Mouse (Mus musculus): ENCODE measurements at regions not wholly inside any gene's neighbourhood (a gene's known extent, or its start where the extent isn't known, plus 50 kb on each side); places are given as distances from the start of the nearest gene placed in this dataset.

- no peak for DNase-seq (ENCODE audit: low spot score in 2 of 2)
These were observed 143.8 kb upstream of the Mdm1 start for GRCm38 (mm10) chr10:117997796-117998195.

DNA sequence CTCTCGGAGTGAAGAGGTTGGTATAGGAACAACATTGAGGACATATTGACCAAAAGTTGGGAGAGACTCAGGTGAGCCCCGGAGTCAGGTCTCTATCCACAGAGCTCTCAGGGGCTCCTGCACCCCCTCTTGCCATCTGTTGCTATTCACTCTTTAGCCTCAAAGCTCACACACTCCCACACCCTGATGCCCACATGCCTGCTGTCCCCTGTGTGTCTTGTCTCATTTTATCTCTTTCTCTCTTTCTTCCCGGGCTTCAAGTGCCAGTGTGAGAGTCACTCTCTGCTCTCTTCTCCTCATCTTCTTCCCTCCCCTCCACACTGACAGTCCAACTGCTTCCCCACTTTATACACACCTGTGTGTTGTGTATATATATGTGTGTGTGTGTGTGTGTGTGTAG is 141.0 kb upstream of the Mdm1 start:
- no peak for DNase-seq (ENCODE audit: low spot score in 2 of 2)

DNA sequence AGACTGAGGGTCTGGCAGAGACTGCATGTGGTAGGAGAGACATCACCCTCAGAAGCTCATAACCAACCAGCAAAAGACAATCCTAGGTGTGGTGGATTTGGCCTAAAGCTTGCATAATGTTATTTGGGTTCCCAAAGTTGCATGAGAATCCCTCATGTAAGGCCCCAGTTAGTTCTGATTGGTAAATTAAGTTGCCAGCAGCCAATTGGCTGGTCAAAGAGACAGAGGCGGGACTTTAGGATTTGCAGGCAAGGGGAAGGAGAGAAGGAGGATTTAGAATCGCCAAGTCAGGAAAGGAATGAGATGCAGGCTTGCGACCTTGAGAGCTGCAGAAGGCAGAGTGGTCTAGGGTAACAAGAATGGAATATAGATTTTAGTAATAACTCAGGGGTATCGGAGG is 140.1 kb upstream of the Mdm1 start:
- DNase-seq (ENCODE audit: low spot score in 2 of 2), result no peak

- no peak for DNase-seq (ENCODE audit: low spot score in 2 of 2)
These were observed 139.6 kb upstream of the Mdm1 start for GRCm38 (mm10) chr10:118001971-118002370.

GRCm38 (mm10) chr10:118002559-118002958 is 139.1 kb upstream of the Mdm1 start:
- DNase-seq (ENCODE audit: low spot score in 2 of 2), result no peak

DNA sequence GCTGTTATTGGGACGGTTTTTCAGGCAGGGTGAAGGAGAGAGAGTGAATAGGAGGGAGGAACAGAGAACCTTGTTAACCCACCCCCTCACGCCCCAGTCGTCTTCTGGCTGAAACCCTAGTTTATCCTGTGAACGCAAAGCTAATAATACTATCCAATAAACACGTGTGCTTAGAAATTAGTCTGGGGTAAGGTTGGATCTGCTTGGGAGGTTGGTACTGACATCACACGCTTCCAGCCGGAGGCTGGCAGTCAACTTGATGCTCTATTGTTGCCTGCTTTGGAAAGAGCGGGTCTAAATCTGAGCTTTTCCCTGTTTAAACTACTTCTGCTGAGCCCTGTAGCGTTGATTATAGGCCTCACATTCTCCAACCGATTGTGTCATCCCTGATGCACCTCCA is 138.4 kb upstream of the Mdm1 start:
- DNase-seq (ENCODE audit: low spot score in 2 of 2), result no peak

- DNase-seq (ENCODE audit: low spot score in 2 of 2), result no peak
These were observed 137.8 kb upstream of the Mdm1 start for GRCm38 (mm10) chr10:118003739-118004361.

- no peak for DNase-seq (ENCODE audit: low spot score in 2 of 2)
These were observed 137.2 kb upstream of the Mdm1 start for GRCm38 (mm10) chr10:118004362-118004958.

DNA sequence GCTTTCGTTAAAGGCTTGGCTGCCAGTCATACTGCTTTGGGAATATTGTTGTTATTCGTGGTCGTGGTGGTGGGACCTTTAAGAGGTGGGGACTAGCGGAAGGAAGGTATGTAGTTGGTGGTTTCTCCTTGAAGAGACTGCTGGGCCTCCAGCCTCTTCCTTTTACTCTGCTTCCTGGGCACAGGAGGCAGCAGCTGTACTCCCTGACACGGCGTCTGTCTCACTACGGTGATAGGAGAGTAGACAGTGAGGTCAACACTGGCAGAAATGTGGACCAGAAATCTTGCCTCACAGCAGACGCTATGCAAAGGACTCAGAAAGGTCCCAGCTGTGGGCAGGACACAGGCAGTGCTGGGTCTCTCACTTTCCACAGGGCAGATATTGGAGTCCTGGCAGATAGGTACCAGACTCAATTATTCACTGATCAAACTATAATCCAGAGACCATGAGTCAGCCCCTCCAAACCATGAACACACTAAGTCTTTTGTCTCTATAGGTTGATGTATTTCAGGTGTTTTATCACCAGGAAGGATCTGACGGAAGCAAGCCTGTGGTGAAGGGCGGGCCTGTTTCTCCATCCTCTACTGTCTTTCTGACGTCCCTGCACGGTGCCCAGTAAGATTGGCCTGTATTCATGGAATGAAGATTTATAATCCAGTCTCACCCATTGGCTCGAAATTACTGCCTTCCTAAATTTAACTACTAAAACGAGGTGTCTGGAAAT is 134.6 kb upstream of the Mdm1 start:
- no peak for DNase-seq (ENCODE audit: low spot score in 2 of 2)

GRCm38 (mm10) chr10:118007846-118008245 is 133.8 kb upstream of the Mdm1 start:
- no peak for DNase-seq (ENCODE audit: low spot score in 2 of 2)

DNA sequence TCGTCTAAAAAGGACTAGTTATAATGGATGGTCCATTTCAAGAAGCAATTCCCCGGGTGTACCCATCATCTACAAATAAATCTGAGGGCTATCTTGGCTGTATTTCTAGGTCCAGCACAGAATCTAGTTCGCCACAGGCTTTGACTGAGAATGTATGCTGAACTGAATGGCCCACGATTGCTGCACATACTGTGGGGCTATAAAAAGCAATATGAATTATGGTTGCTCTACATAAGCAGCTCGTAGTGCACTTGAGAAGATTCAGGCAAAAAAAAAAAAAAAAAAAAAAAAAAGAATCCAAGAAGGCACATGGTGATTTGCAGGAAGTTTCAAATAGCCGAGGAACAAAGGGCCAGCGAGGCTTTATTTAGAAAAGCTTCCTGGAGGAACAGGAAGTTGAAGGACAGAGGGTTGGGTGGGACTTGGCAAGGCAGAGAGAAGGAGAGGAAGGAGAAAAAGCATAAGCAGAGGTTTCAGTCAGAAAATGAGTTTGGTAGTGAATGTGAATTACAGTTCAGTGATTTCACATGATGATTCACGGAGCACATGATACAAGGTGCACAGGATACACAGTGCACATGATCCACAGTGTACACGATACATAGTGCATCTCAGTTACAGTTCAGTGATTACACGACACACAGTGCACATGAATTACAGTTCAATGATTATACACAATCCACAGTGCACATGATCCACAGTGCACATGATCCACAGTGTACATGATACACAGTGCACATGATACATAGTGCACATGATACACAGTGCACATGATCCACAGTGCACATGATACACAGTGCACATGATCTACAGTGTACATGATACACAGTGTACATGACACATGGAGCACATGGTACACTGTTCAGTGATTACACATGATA is 129.7 kb upstream of the Mdm1 start:
- no peak for DNase-seq (ENCODE audit: low spot score in 2 of 2)

DNA sequence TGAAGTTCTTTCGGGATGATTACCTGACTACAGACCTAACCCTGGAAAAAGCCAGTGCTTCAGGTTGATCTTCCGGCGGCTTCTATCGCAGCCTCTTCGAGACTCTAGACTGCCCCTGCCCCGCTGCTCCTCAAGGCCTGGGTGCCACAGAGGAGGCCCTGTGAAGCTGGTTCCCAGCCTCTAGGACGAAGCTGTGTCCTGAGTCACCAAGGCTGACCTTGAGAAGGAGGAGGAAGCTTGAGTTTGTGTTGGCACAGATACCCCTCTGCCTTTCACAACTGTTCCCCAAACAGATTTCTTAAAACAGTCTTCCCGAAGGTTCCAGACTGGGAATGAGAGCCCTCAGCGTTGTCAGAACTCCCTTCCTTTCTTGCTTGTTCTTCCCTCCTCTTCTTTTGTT is 112.8 kb upstream of the Mdm1 start:
- DNase-seq (ENCODE audit: low spot score in 2 of 2), result no peak

- no peak for DNase-seq (ENCODE audit: low spot score in 2 of 2)
These were observed 107.2 kb upstream of the Mdm1 start for GRCm38 (mm10) chr10:118034401-118034800.

DNA sequence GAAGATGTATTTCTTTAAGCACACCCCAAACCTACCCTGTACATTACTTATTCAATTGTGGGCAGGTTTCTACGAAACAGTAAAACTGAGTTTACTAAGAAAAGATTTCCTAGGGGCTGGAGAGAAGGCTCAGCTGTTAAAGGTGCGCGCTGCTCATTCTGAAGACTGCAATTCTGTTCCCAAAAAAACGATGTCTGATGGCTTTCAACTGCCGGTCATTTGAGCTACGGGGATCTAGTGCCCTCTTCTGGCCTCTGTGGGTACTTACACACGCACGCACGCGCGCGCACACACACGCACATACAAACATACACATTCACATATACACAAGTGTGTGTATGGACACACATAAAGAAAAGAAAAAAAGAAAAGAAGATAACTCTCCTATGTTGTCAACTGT is 106.6 kb upstream of the Mdm1 start:
- DNase-seq (ENCODE audit: low spot score in 2 of 2), result no peak

GRCm38 (mm10) chr10:118038465-118038864 is 103.1 kb upstream of the Mdm1 start:
- no peak for DNase-seq (ENCODE audit: low spot score in 2 of 2)

DNA sequence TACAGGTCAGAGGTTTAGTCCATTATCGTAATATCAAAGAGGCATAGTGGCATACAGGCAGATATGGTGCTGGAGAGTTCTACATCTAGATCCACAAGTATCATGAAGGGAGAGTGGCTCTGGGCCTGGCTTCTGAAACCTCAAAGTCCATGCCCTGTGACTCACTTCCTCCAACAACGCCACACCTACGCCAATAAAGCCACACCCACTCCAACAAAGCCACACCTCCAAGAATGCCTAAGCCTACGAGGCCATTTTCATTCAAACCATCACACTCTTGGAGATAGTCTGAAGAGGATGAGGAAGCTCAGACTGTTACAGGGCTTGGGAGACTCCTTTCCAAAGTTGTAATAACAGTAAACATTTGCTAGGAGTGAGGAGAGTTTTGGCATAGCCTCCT is 102.6 kb upstream of the Mdm1 start:
- DNase-seq (ENCODE audit: low spot score in 2 of 2), result no peak

GRCm38 (mm10) chr10:118041068-118041467 is 100.5 kb upstream of the Mdm1 start:
- no peak for DNase-seq (ENCODE audit: low spot score in 2 of 2)

DNA sequence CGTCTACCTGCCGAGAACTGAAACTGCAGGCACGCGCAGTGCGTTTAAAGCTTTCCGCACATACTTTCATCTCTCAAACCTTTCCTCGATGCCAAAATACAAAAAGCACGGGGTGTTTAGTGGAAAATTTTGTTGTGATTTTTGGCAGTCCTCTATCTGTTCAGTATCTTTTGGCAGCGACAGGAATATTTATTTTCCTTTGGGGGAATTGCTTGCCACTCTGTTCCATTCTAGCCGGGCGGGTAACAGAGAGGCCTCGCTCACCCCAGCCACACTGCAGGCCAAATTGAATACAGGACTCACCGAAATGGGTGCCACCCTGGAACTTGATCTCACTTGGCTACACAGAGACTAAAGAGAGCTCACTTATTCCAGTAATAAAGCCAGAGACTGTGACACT is 97.8 kb upstream of the Mdm1 start:
- DNase-seq (ENCODE audit: low spot score in 2 of 2), result no peak

- DNase-seq (ENCODE audit: low spot score in 2 of 2), result no peak
These were observed 96.8 kb upstream of the Mdm1 start for GRCm38 (mm10) chr10:118044840-118045239.

DNA sequence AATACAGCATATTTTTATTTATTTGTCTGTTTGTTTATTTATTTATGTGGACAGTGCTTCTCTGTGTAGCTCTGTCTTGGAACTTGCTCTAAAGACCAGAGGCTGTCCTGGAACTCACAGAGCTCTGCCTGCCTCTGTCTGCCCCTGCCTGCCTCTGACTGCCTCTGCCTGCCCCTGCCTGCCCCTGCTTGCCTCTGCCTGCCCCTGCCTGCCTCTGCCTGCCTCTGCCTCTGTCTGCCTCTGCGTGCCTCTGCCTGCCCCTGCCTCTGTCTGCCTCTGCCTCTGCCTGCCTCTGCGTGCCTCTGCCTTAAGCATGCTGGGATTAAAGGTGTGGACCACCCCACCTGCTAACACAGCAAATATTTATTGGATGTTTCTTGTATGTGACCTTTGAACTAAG is 96.2 kb upstream of the Mdm1 start:
- no peak for DNase-seq (ENCODE audit: low spot score in 2 of 2)

GRCm38 (mm10) chr10:118046328-118046727 is 95.3 kb upstream of the Mdm1 start:
- DNase-seq (ENCODE audit: low spot score in 2 of 2), result no peak

- DNase-seq (ENCODE audit: low spot score in 2 of 2), result no peak
These were observed 94.8 kb upstream of the Mdm1 start for GRCm38 (mm10) chr10:118046831-118047230.

All from frontal cortex, postnatal 25 days (tissue).